Mouse (Mus musculus): Measurements from ENCODE around the gene Sarnp. TPM values are rescaled to one million over a fixed set of nuclear protein-coding genes. Genes with fewer than 3 reads are reported as not detected.

Gene Sarnp
- total and polyA plus RNA-seq, 2 experiments from 2014 or later = 19.4 to 135 TPM

DNA sequence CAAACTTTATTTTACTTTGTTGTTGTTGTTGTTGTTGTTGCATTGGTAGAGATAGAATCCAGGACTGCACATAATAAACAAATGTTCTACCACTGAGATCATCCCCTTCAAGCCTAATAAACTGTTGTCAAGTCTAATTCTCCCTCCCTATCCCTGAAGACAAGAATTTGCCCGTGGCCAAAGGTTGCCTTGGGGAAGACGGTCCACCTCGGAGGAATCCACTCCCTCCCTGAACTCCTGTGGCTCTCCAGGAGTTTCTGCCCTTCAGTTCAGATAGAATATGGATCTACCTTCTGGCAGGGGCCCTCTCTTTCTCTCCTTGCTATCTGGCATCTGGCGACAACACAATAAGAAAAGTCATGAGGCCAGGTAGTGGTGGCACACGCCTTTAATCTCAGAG is 87.7 kb downstream of the Sarnp start:
- TF ChIP-seq CTCF (IDR thresholded peaks at IDR 0.05; ENCODE audit: low read depth) (no peak), EP300 (IDR thresholded peaks at IDR 0.05; ENCODE audit: low read depth) (no peak)
- 64% methylated on average over 5 of the region's 5 CpGs for WGBS
- no peak overlapping the region for H3K4me3 ChIP-seq (ENCODE audit: low read depth, low read length)
- peaks cover 6% of the 10 kb centered on the region for H3K4me1 ChIP-seq (ENCODE audit: control insufficient read depth, insufficient read depth)
- no peak overlapping the region for H3K4me2 ChIP-seq (ENCODE audit: low read depth, low read length)
- no peaks in the 10 kb centered on the region for H3K36me3 ChIP-seq (replicated peaks; ENCODE audit: control insufficient read depth, insufficient read depth, low read length)
- no peaks in the 10 kb centered on the region for H3K9me3 ChIP-seq (replicated peaks; ENCODE audit: control insufficient read depth, low read length)
- no peak for ATAC-seq (ENCODE audit: insufficient read depth, low read depth)
- no peak overlapping the region for H3K9ac ChIP-seq (replicated peaks; ENCODE audit: low read depth, low read length)
- no peak for DNase-seq (ENCODE audit: low spot score)
- H3K27me3 ChIP-seq (ENCODE audit: control insufficient read depth, insufficient read depth, low read length) = no peaks in the 10 kb centered on the region
- no peak overlapping the region for H3K27ac ChIP-seq (ENCODE audit: low read depth)

DNA sequence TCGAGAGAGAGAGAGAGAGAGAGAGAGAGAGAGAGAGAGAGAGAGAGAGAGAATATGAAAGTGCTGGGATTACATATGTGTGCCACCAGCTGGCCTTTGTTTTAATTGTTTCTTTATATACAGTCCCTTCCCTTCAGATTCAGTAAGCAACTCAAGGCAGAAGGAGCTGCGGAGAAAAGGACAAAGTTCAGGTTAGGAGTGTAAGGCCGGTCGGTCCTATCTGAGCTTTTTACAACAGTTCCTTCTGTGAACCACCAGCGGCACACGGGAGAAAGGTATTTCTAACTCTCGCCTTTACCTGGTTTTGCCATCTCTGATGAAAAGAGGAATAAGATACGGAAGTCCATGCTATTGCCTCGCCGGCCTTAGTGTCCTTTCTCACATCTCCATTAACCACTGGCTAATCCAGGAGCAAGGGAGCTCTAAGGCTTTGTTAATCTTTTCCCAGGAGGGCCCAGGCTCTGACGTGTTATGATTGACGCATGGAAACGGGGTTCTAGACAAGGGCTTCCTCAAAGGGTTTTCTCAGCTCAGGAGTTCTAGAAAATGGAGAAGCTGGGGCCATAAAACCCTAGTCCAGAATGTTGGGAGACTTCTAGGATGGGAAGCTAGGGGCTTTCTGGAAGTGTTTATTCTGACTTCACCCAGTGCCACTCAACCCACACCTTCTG is 91.8 kb downstream of the Sarnp start:
- no peak for DNase-seq (ENCODE audit: low spot score)
- 66% methylated on average over 13 of the region's 13 CpGs for WGBS

DNA sequence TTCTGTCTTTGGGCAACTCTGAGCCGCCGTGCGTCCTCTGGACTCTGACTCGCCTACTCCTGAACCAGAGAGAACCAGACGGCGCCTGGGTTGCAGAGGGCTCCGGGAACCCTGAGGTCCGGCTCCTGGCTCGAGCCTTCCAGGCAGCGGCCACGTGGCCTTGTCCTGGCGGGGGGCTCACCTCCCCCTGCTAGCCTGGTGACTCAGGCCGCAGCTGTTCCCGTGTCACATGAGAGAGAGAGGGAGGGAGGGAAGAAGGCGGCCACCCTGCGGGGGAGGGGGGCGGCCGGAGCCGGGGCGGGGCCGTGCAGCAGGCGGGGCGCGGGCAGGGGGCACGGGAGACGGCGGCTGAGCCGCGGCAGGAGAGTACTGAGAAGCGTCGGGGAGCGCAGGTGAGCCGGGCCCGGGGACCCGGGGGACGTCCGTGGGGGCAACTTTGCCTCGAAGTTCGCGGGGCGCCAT is 92.5 kb downstream of the Sarnp start:
- under 1% methylated on average over 29 of the region's 41 CpGs for WGBS
- H3K27me3 ChIP-seq (ENCODE audit: control insufficient read depth, insufficient read depth, low read length) = no peaks in the 10 kb centered on the region
- H3K9ac ChIP-seq (replicated peaks; ENCODE audit: low read depth, low read length) = peak overlapping the region; percentile 96
- peaks cover 6% of the 10 kb centered on the region for H3K4me1 ChIP-seq (ENCODE audit: control insufficient read depth, insufficient read depth)
- H3K9me3 ChIP-seq (replicated peaks; ENCODE audit: control insufficient read depth, low read length) = no peaks in the 10 kb centered on the region
- peak overlapping the region; percentile 96 for H3K27ac ChIP-seq (ENCODE audit: low read depth)
- peaks cover 10% of the 10 kb centered on the region; the same call in 1 of the 2 replicates for H3K36me3 ChIP-seq (replicated peaks; ENCODE audit: control insufficient read depth, insufficient read depth, low read length)
- peak overlapping the region; percentile 97 for H3K4me3 ChIP-seq (ENCODE audit: low read depth, low read length)
- peak; percentile 94 for DNase-seq (ENCODE audit: low spot score)
- H3K4me2 ChIP-seq (ENCODE audit: low read depth, low read length) = peak overlapping the region; percentile 83
- peak; percentile 66 for TF ChIP-seq EP300 (IDR thresholded peaks at IDR 0.05; ENCODE audit: low read depth)
- TF ChIP-seq CTCF (IDR thresholded peaks at IDR 0.05; ENCODE audit: low read depth) = no peak
- peak; percentile 89 for ATAC-seq (ENCODE audit: insufficient read depth, low read depth)

More for the DNA sequence above, 91.8 kb downstream of the Sarnp start:
- peak overlapping the region; percentile 96 for H3K9ac ChIP-seq (replicated peaks; ENCODE audit: low read depth, low read length)
- H3K4me1 ChIP-seq (ENCODE audit: control insufficient read depth, insufficient read depth) = peaks cover 6% of the 10 kb centered on the region
- H3K4me3 ChIP-seq (ENCODE audit: low read depth, low read length) = peak overlapping the region; percentile 97
- no peaks in the 10 kb centered on the region for H3K27me3 ChIP-seq (ENCODE audit: control insufficient read depth, insufficient read depth, low read length)
- peaks cover 4% of the 10 kb centered on the region; the same call in 1 of the 2 replicates for H3K36me3 ChIP-seq (replicated peaks; ENCODE audit: control insufficient read depth, insufficient read depth, low read length)
- H3K4me2 ChIP-seq (ENCODE audit: low read depth, low read length) = peak overlapping the region; percentile 83
- H3K27ac ChIP-seq (ENCODE audit: low read depth) = peak overlapping the region; percentile 96
- TF ChIP-seq EP300 (IDR thresholded peaks at IDR 0.05; ENCODE audit: low read depth) (no peak), CTCF (IDR thresholded peaks at IDR 0.05; ENCODE audit: low read depth) (no peak)
- ATAC-seq (ENCODE audit: insufficient read depth, low read depth) = no peak
- H3K9me3 ChIP-seq (replicated peaks; ENCODE audit: control insufficient read depth, low read length) = no peaks in the 10 kb centered on the region

DNA sequence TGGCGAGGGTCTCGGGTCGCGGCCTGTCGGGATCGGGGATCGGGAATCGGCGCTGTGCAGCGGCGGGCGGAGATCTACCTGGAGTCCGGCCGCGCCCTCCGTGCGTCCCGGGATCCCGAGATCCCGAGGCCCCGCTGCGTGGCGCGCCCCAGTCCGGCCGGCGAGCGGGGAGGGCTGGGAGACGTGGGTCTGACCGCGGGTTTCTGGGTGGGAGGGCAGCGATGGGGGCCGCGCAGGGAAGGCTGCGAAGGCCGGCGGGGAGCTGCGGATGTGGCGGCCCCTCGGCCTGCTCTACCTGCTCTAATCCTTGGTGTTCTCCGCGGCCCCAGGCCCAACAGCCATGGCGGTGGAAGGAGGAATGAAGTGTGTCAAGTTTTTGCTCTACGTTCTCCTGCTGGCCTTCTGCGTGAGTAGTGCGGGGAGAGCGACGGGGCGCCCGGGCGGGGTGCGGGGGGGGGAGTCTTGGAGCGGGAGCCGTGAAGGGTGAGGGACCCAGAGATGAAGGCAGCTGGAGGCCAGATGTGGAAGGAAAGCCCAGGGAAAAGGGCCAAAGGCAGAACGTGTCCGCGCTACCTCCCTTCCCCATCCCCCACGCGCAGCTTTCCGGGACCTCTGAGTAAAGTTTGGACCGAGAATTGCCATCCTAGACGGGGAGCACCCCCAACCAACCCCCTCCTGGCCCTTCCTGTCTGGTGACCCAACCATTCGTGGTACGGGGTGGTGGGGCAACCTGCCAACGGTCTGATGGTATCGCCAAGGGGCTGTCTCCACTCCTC is 93.1 kb downstream of the Sarnp start:
- H3K9me3 ChIP-seq (replicated peaks; ENCODE audit: control insufficient read depth, low read length) = no peaks in the 10 kb centered on the region
- H3K27ac ChIP-seq (ENCODE audit: low read depth) = peak overlapping the region; percentile 96
- peak overlapping the region; percentile 96 for H3K9ac ChIP-seq (replicated peaks; ENCODE audit: low read depth, low read length)
- no peak for DNase-seq (ENCODE audit: low spot score)
- peaks cover 6% of the 10 kb centered on the region for H3K4me1 ChIP-seq (ENCODE audit: control insufficient read depth, insufficient read depth)
- ATAC-seq (ENCODE audit: insufficient read depth, low read depth) = peak; percentile 47
- peak overlapping the region; percentile 97 for H3K4me3 ChIP-seq (ENCODE audit: low read depth, low read length)
- no peaks in the 10 kb centered on the region for H3K27me3 ChIP-seq (ENCODE audit: control insufficient read depth, insufficient read depth, low read length)
- under 1% methylated on average over 53 of the region's 66 CpGs for WGBS
- H3K36me3 ChIP-seq (replicated peaks; ENCODE audit: control insufficient read depth, insufficient read depth, low read length) = peaks cover 13% of the 10 kb centered on the region; the same call in 1 of the 2 replicates
- H3K4me2 ChIP-seq (ENCODE audit: low read depth, low read length) = peak overlapping the region; percentile 83
- TF ChIP-seq CTCF (IDR thresholded peaks at IDR 0.05; ENCODE audit: low read depth) (no peak), EP300 (IDR thresholded peaks at IDR 0.05; ENCODE audit: low read depth) (no peak)

DNA sequence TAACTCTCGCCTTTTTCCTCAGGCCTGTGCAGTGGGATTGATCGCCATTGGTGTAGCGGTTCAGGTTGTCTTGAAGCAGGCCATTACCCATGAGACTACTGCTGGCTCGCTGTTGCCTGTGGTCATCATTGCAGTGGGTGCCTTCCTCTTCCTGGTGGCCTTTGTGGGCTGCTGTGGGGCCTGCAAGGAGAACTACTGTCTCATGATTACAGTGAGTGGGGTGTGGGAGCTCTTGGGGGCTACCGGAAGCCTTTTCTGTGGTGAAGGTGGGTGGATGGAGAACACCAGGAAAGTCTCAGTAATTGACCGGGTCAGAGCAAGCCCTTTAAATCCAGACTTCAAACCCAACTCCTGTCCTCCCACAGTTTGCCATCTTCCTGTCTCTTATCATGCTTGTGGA is 94.3 kb downstream of the Sarnp start:
- Histone ChIP-seq H3K4me2 (ENCODE audit: low read depth, low read length) (peak overlapping the region; percentile 83), H3K9ac (replicated peaks; ENCODE audit: low read depth, low read length) (no peak overlapping the region), H3K36me3 (replicated peaks; ENCODE audit: control insufficient read depth, insufficient read depth, low read length) (peaks cover 18% of the 10 kb centered on the region), H3K4me1 (ENCODE audit: control insufficient read depth, insufficient read depth) (peaks cover 6% of the 10 kb centered on the region), H3K27me3 (ENCODE audit: control insufficient read depth, insufficient read depth, low read length) (no peaks in the 10 kb centered on the region), H3K9me3 (replicated peaks; ENCODE audit: control insufficient read depth, low read length) (no peaks in the 10 kb centered on the region), H3K4me3 (ENCODE audit: low read depth, low read length) (peak overlapping the region; percentile 97; the same call in 1 of the 2 replicates), H3K27ac (ENCODE audit: low read depth) (0 out of 2 replicates have a peak overlapping the region, but pooled peaks have one; percentile 8)
- WGBS = 85% methylated on average over 6 of the region's 6 CpGs
- no peak for ATAC-seq (ENCODE audit: insufficient read depth, low read depth)
- TF ChIP-seq EP300 (IDR thresholded peaks at IDR 0.05; ENCODE audit: low read depth) = no peak
- TF ChIP-seq CTCF (IDR thresholded peaks at IDR 0.05; ENCODE audit: low read depth) = no peak
- DNase-seq (ENCODE audit: low spot score) = no peak

Measured in heart, postnatal 0 days (tissue).